Mouse (Mus musculus) MEL (cell line): ENCODE measurements around the gene Tm4sf5. TPM values are rescaled to one million over a fixed set of nuclear protein-coding genes. Genes with fewer than 3 reads are reported as not detected.
A peak's percentile ranks its signal among the peaks of the same experiment; 100 is the strongest.
"Not testable (repeated sequence)": the region's sequence is repeated elsewhere in the genome, so short reads cannot be mapped to it uniquely, and the experiment has no call there.

Source experiments
- DNase-seq: peaks from one replicate; pipeline ENCODE4 v3.0.0; 2011; ENCODE audit warnings: low read depth, low spot score
- H3K27ac ChIP-seq: 2 replicates; pipeline ENCODE4 v1.5.1; 2012; ENCODE audit warnings: low read depth, mild to moderate bottlenecking, control low read depth, low read length, moderate library complexity; ENCODE audit not compliant: control insufficient read depth
- H3K27me3 ChIP-seq, 2 experiments: fragments of 150-350 bp in 1 of 2; sonication (generic) in 1 of 2; 2 replicates each; pipeline ENCODE4 v1.6.1; 2012; ENCODE audit warnings: low read length in 2 of 2, mild to moderate bottlenecking in 2 of 2, improper control_type of control experiment in 1 of 2, moderate library complexity in 1 of 2; ENCODE audit not compliant: insufficient read depth in 2 of 2, control insufficient read depth in 1 of 2
- H3K36me3 ChIP-seq, 2 experiments: 2 replicates each; pipeline ENCODE4 v1.6.1; 2012 to 2014; ENCODE audit warnings: low read length in 2 of 2, improper control_type of control experiment in 1 of 2, inconsistent platforms in 1 of 2, mild to moderate bottlenecking in 1 of 2; ENCODE audit not compliant: insufficient read depth in 2 of 2, control insufficient read depth in 1 of 2
- H3K4me1 ChIP-seq, 2 experiments: fragments of 150-350 bp in 1 of 2; sonication (generic) in 1 of 2; 2 replicates each; pipeline ENCODE4 v1.6.1; 2012; ENCODE audit warnings: low read length in 2 of 2, improper control_type of control experiment in 1 of 2, mild to moderate bottlenecking in 1 of 2; ENCODE audit not compliant: insufficient read depth in 2 of 2, control insufficient read depth in 1 of 2
- H3K4me3 ChIP-seq, 2 experiments: fragments of 150-350 bp in 1 of 2; sonication (generic) in 1 of 2; 2 replicates each; pipeline ENCODE4 v1.5.1; 2012; ENCODE audit warnings: low read depth in 2 of 2, low read length in 2 of 2, mild to moderate bottlenecking in 2 of 2, moderate library complexity in 2 of 2, control low read depth in 1 of 2, improper control_type of control experiment in 1 of 2; ENCODE audit not compliant: control insufficient read depth in 1 of 2, insufficient read depth in 1 of 2
- H3K79me2 ChIP-seq: 2 replicates; pipeline ENCODE4 v1.6.1; 2012; ENCODE audit warnings: mild to moderate bottlenecking, low read length, moderate library complexity; ENCODE audit not compliant: control insufficient read depth, poor library complexity, insufficient read depth
- H3K9ac ChIP-seq: 2 replicates; pipeline ENCODE4 v1.6.1; 2012; ENCODE audit warnings: low read depth, mild to moderate bottlenecking, control low read depth, low read length, moderate library complexity; ENCODE audit not compliant: control insufficient read depth, poor library complexity, severe bottlenecking
- H3K9me3 ChIP-seq: fragments of 150-350 bp; sonication (generic); replicated peaks from 2 replicates; pipeline ENCODE4 v1.6.1; 2012; ENCODE audit warnings: mild to moderate bottlenecking, low read length, improper control_type of control experiment, moderate library complexity; ENCODE audit not compliant: insufficient read depth
- CHD1 ChIP-seq: IDR thresholded peaks from 2 replicates; pipeline ENCODE4 v1.6.1; 2012; ENCODE audit warnings: low read depth, mild to moderate bottlenecking, inconsistent platforms, low read length, improper control_type of control experiment
- CTCF ChIP-seq, 3 experiments: IDR thresholded peaks in 2 of 3; conservative IDR thresholded peaks in 1 of 3; 2 replicates each; pipeline ENCODE4 v1.5.1; 2011 to 2012; ENCODE audit warnings: low read length in 3 of 3, low read depth in 2 of 3, mild to moderate bottlenecking in 2 of 3, improper control_type of control experiment in 1 of 3, inconsistent platforms in 1 of 3, mixed read lengths in 1 of 3, moderate library complexity in 1 of 3; ENCODE audit not compliant: control insufficient read depth in 1 of 3, insufficient read depth in 1 of 3, poor library complexity in 1 of 3, severe bottlenecking in 1 of 3
- E2F4 ChIP-seq: IDR thresholded peaks from 2 replicates; pipeline ENCODE4 v1.6.1; 2011; ENCODE audit warnings: low read depth, low read length, improper control_type of control experiment, borderline replicate concordance
- ELF1 ChIP-seq: IDR thresholded peaks from 2 replicates; pipeline ENCODE4 v1.6.1; 2014; ENCODE audit warnings: low read depth, mild to moderate bottlenecking, inconsistent platforms, low read length, improper control_type of control experiment, moderate library complexity
- ETS1 ChIP-seq: IDR thresholded peaks from 2 replicates; pipeline ENCODE4 v1.6.1; 2012; ENCODE audit warnings: low read depth, mild to moderate bottlenecking, inconsistent platforms, low read length, improper control_type of control experiment, moderate library complexity
- GATA1 ChIP-seq: IDR thresholded peaks from 2 replicates; pipeline ENCODE4 v1.6.1; 2011; ENCODE audit warnings: low read depth, low read length, improper control_type of control experiment
- KAT2A ChIP-seq: conservative IDR thresholded peaks from 2 replicates; pipeline ENCODE4 v1.6.1; 2012; ENCODE audit warnings: low read depth, low read length, improper control_type of control experiment, inconsistent platforms
- MAFK ChIP-seq: IDR thresholded peaks from 2 replicates; pipeline ENCODE4 v1.6.1; 2011; ENCODE audit warnings: low read depth, mild to moderate bottlenecking, low read length, improper control_type of control experiment, borderline replicate concordance
- MAX ChIP-seq: IDR thresholded peaks from 2 replicates; pipeline ENCODE4 v1.6.1; 2011; ENCODE audit warnings: low read length, improper control_type of control experiment
- MAZ ChIP-seq: IDR thresholded peaks from 2 replicates; pipeline ENCODE4 v1.6.1; 2012; ENCODE audit warnings: low read depth, mild to moderate bottlenecking, inconsistent platforms, low read length, improper control_type of control experiment
- MYB ChIP-seq: IDR thresholded peaks from 2 replicates; pipeline ENCODE4 v1.6.1; 2011; ENCODE audit warnings: mild to moderate bottlenecking, low read depth, low read length, improper control_type of control experiment
- SMC3 ChIP-seq: IDR thresholded peaks from 2 replicates; pipeline ENCODE4 v1.6.1; 2011; ENCODE audit warnings: low read depth, low read length, improper control_type of control experiment
- TAL1 ChIP-seq: IDR thresholded peaks from 2 replicates; pipeline ENCODE4 v1.6.1; 2012; ENCODE audit warnings: mild to moderate bottlenecking, inconsistent platforms, low read length, moderate library complexity, mixed read lengths
- USF2 ChIP-seq, 2 experiments: IDR thresholded peaks; 2 replicates each; pipeline ENCODE4 v1.6.1; 2011 to 2012; ENCODE audit warnings: improper control_type of control experiment in 2 of 2, low read length in 2 of 2, borderline replicate concordance in 1 of 2, inconsistent platforms in 1 of 2, low read depth in 1 of 2, mild to moderate bottlenecking in 1 of 2; ENCODE audit not compliant: insufficient read depth in 1 of 2
- ZKSCAN1 ChIP-seq: IDR thresholded peaks from 2 replicates; pipeline ENCODE4 v1.6.1; 2012; ENCODE audit warnings: low read depth, mild to moderate bottlenecking, inconsistent platforms, low read length, improper control_type of control experiment, moderate library complexity
- ZNF384 ChIP-seq: IDR thresholded peaks from 2 replicates; pipeline ENCODE4 v1.6.1; 2012; ENCODE audit warnings: low read depth, mild to moderate bottlenecking, inconsistent platforms, low read length, improper control_type of control experiment
- polyA plus RNA-seq, 2 experiments: library from polyadenylated mRNA; stranded (reverse) in 1 of 2; unstranded in 1 of 2; fragments of >175 nt in 1 of 2; fragments of >200 nt in 1 of 2; gene quantifications; 2 replicates each; pipeline versions ENCODE4 v1.2.1 to v1.2.4; 2012; ENCODE audit warnings: low replicate concordance in 2 of 2, low read depth in 1 of 2; ENCODE audit not compliant: insufficient read length in 2 of 2, insufficient read depth in 1 of 2, missing spikeins in 1 of 2
- total RNA-seq: library from RNA; depleted of rRNA; stranded (reverse); fragments of 300-350 nt; gene quantifications from 2 replicates; pipeline ENCODE4 v1.2.3, GENCODE M21; 2012

Gene Tm4sf5
- total and polyA plus RNA-seq, 3 experiments = 0.21 to 0.27 TPM; not detected in 1

DNA sequence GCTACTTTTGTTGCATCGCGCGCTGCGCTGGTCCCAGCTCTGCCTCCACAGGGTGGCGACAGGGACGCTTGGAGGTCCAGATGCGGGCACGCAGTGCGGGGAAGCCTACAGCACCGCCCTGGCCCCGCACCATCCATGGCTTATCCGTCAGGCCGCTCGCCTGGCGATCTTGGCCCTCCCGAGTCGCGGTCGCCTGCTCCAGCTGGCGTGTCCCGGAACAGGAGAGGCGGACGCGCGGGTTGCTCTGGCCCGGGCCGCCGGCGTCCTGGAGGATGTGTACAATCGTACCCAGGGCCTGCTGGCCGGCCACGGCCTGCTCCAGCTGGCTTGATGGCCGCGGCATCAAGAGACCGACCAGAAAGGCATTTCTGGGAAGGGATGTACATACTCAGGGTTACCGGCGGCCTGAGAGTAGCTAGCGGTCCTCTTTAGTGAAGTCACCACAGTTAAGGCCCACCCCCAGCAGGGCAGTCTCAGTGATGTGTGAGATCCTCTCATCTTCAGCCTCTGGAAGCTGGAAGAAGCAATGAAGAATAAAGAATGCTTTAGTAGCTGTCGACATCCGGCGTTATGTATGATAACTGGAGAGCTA is 15.2 kb downstream of the Tm4sf5 start:
- DNase-seq = no peak
- Histone ChIP-seq H3K9me3 (no peaks in the 10 kb centered on the region), H3K9ac (no peak overlapping the region), H3K4me1 (peaks cover 8 to 13% of the 10 kb centered on the region in 2 experiments), H3K27ac (no peak overlapping the region), H3K79me2 (peaks cover under 1% of the 10 kb centered on the region; the same call in 1 of the 2 replicates), H3K27me3 (no peaks in the 10 kb centered on the region), H3K36me3 (peaks cover 0 to 17% of the 10 kb centered on the region in 2 experiments; a peak in 2 of 4 replicates), H3K4me3 (no peak overlapping the region)
- TF ChIP-seq CHD1 (no peak), MAFK (no peak), E2F4 (no peak), KAT2A (no peak), MAX (no peak), TAL1 (no peak), MAZ (no peak), ZNF384 (no peak), ZKSCAN1 (no peak), ETS1 (no peak)

- peaks cover 13% of the 10 kb centered on the region for H3K79me2 ChIP-seq
- H3K27ac ChIP-seq, H3K4me3 ChIP-seq, H3K36me3 ChIP-seq, DNase-seq, H3K9me3 ChIP-seq, H3K27me3 ChIP-seq, H3K9ac ChIP-seq: not testable (repeated sequence)
- H3K4me1 ChIP-seq = peaks cover 3 to 15% of the 10 kb centered on the region in 2 experiments
- TF ChIP-seq CTCF (IDR thresholded peaks at IDR 0.05 in 2 of 3, conservative IDR thresholded peaks at IDR 0.05 in 1 of 3; ENCODE audit: control insufficient read depth in 1 of 3, insufficient read depth in 1 of 3, low read depth in 2 of 3, low read length in 3 of 3, poor library complexity in 1 of 3, severe bottlenecking in 1 of 3) = peak in 2 of 3 experiments; percentile 6 to 14; a peak in 2 of 6 replicates
- TF ChIP-seq ZNF384 = peak; percentile 87
Measured at GRCm38 (mm10) chr11:70523306-70523989, 18.4 kb downstream of the Tm4sf5 start.

- H3K36me3 ChIP-seq = peaks cover 3 to 5% of the 10 kb centered on the region in 2 experiments; a peak in 3 of 4 replicates
- H3K9me3 ChIP-seq = no peaks in the 10 kb centered on the region
- TF ChIP-seq ELF1 (no peak), GATA1 (no peak), SMC3 (no peak), MYB (no peak), USF2 (IDR thresholded peaks at IDR 0.05; ENCODE audit: borderline replicate concordance in 1 of 2, insufficient read depth in 1 of 2, low read depth in 1 of 2, low read length in 2 of 2) (no peak), MAFK (no peak), E2F4 (no peak)
- peak overlapping the region; percentile 62 for H3K9ac ChIP-seq
- H3K27me3 ChIP-seq = no peaks in the 10 kb centered on the region
- H3K79me2 ChIP-seq = peaks cover 13% of the 10 kb centered on the region
- peaks cover 0 to 7% of the 10 kb centered on the region in 2 experiments; a peak in 1 of 4 replicates for H3K4me1 ChIP-seq
- no peak for DNase-seq
- peak overlapping the region; percentile 36; the same call in 1 of the 2 replicates for H3K27ac ChIP-seq
- peak overlapping the region; percentile 45 to 53 for H3K4me3 ChIP-seq
Measured at GRCm38 (mm10) chr11:70524782-70525181, 19.7 kb downstream of the Tm4sf5 start.
